Mouse (Mus musculus): Measurements from ENCODE around the gene Nfe2.

Nfe2 gene

DNA sequence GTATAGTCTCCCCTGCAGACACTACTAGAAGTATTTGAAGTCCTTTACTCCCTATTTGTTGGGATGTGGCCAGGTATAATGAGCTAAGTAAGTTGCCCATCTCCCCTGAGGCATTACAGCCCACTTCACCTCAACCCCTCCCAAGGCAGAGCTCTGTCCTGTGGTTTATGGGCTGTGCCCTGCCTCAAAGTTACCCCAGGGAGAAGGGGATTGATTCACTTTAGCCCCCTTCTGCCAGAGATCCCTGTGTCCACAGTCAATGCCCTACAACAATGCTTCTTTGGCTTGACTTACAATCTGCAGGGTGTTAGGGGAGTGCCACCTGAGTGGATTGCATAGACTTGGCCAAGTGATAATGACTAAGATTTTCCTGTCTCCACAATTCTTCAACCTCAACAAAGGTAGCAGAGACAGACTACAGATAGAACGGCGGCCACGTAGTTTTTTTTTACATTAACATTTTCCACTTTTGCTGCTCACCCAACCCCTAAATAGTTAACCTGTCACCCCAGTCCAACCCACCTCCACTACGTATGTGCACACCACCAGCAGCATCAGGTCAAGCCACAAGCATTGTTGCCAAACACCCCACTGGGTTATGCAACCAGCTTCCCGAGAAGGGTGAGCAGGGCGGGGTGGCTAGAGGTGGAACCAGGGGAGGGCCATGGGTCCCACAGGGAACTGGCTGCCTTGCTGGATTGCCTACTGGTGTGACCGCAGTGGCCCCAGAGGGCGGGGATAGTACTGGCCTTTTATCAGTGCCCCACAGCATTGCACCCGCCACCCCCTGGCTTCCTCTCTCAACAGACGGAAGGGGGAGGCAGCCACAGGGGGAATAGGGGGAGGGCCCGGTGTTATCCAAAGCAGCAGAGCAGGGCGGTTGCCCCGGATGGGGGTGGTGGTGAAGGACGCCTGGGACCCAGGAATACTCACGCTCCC lies at the start of gene Nfe2:
Gene Nfe2 (minus strand): TSS at position 614 of the 939 bp plus-strand sequence.
- peak; percentile 44 for DNase-seq (ENCODE audit: low read depth, low spot score)

DNA sequence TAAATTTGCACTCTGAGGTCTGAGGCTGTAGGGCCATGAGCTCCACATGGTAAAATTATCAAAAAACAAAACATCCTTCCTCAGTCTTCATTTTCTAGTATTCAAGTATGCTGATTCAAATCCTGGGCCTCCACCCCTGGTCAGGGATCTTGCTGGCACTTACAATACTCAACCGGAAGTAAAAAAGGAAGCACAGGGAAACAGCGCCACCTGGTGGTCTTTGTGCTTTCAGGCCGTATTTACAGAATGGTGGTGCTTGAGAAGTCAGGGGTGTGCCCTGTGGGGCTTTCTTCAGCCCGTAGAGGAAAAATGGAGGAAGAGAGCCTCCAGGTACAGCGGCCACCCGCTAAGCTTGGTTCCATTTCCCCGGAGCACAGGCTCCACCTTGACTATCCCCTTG lies 48.9 kb upstream of the Nfe2 start:
- DNase-seq (ENCODE audit: low read depth, low spot score): peak; percentile 98

DNA sequence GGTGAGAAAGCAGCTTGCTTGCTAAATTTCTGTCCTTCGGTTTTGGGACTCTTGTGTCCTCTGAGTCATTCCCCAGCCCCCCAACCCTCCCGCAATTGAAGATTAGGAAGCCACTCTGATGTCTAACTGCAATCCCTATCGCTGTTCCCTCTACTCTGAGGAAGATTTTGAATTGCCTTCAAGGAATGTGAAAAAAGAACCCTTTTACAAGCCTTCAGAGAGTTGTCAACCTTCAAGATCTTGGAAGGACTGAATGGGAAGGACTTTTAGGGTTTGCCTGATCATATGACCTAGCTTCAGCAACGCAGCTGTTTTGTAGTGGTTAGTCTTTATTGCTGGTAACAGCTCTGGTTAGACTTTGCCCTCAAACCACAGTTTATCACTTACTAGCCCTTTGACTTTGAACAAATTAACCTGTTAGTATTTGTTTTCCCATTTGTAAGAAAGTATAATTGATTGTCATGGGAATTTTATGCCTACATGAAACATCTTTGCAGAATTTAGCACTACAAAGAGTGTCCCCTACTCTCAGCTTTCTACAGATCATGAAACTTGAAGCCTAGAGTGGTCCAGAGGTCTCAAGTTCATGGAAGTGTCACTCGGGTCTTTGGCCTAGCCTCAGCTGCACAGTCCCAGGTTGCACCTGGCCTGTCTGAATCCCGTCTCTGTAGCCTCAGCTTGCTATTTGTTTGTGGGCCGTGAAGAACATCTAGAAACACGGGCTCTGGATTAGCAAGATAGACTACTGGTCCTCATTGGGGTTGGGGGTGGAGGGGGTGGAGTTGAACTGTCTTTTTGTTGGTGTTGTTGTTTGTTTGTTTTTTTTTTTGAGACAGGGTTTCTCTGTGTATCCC lies 47.8 kb upstream of the Nfe2 start:
- peak; percentile 72 for DNase-seq (ENCODE audit: low read depth, low spot score)

DNA sequence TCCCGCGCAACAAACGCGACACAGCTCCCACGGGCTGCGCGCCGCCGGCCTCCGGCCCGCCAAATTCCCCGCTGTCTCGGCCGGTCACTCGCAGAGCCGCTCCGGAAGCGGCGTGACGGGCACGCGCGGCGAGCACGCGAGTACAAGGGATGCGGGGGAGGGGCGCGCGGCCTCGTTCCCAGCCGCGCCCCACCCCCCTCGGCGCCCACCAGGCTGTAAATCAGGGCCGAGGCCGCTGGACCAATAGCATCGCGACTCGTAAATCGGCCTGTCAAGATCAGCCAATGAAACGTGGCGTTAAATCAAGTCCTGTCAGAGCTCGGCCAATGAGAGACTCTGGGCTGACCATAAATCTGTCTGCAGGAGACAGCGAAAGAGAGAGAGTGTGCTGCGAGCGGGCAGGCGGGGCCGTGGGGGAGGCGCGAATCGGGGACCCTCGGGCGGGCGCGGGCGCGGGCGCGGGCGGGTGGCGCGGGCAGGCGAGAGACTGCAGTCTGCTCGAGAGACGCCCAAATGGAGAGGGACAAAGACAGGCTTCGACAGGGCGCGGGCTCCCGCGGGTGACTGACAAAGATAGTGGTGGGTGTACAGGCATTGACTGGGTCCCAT lies 47.0 kb upstream of the Nfe2 start:
- peak; percentile 100 for DNase-seq (ENCODE audit: low read depth, low spot score)

DNA sequence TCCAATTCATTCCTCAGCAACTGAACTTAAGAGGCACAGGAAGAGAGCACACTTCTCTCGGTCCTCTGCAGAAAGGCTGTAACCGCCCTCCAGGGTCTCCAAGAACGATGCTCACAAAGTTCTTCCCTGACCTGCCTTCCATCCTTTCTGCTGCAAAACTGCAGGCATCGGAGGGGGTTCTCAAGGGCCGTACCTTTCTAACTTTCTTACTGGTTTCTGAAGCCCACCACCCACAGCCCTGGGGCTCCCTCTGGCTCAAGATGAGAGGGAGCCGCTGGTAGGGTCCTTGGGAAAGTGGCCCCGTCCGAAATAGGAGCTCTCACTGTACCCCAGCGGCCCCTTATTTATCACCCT lies 46.4 kb upstream of the Nfe2 start:
- DNase-seq (ENCODE audit: low read depth, low spot score): no peak

DNA sequence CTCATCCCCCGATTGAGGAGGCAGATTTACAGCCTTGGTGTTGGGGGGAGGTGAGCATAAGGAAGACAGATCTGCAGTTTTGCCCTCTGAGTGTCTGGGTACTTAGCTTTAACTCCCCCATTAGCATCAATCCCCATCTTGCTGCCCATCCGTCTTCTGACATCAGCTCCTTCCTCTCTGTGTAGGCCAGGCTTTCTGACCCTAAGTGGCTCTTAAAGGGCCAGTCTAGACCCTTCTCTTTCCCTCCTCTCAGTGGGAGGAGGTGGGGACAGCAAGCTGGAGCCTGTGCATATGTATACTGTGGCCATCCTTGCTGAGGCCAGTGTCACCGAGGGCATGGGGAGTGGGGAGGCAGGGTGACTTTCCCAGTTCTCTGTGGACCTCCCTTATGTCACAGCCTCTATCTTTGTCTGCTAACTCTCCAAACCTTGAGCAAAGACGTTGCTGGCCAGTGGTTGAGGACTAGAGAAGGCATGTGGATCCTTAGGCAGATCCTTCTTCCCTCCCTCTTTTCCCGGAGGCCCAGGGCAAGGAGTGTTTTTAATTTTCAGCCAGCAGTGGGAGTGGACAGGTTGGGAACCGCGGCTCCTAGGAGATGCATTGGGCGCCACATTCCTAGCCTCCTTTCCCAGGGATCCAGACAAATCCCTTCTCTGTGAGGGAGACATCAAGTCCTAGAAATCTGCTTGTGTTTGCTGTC lies 45.9 kb upstream of the Nfe2 start:
- DNase-seq (ENCODE audit: low read depth, low spot score): peak; percentile 87

DNA sequence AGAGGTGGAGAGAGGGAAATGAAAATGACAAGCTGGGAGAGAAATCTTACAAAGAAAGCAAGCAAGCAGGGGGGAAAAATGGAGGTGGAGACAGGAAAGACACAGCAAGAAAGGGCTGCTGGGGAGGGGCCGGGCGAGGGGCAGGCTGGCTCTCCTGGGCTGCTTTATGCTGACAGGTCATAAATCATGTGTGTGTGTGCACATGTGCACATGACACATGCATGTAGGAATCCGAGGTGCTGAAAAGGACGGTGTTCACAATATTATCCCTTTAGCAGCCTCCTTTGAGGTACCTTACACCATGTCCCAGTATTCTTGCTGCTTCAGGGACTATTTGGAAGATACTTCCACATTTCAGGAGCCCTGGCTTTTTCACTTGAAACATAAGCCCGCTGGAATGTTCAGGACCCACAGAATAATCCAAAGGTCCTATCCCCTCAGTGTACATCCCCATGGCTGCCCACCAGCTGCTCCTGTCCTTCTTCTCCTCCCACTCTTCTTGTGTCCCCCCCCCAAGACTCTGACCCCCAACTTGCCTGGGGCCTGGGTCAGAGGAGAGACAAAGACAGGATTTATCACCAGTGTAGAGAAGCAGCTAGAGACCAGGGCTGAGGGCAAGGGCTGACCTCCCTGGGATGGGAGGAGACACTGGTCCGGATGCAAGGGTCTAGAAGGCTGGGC lies 44.3 kb upstream of the Nfe2 start:
- DNase-seq (ENCODE audit: low read depth, low spot score): peak; percentile 66

DNA sequence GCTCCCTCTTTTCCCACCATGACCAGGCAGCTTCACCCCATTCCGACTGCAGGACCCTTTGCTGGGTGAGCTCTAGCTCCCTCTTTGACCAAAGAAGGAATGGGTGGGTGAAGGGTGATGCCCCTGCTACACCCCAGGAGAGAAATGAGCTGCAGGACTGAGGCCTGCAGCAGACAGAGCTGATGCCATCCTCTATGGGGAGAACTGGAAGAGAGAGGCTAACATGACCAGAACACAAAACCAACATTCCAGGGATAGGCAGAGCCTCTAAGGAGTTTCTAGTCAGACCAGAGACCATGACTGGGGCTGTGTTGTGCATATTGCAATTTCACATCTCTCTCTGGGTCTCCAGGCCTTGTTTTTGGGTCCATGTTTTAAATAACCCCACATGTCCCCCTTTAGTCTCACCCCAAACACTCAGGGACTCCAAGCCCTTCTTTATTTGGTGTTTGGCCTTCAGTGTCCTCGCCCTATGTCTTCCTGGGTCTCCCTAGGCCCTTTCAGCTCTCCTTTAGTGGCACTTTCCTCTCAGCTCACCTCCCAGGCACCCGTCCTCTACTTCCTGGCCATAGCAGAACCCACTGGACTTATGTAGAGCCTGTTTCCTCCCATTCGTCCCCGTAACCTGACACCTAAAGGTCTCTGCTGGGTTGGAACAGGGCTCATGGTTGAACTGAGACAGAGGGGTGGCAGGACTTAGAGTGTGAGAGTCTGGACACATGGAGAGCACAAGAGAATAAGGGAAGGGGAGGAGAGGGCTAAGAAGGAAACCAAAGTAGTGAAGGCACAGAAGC lies 43.5 kb upstream of the Nfe2 start:
- peak; percentile 78 for DNase-seq (ENCODE audit: low read depth, low spot score)

DNA sequence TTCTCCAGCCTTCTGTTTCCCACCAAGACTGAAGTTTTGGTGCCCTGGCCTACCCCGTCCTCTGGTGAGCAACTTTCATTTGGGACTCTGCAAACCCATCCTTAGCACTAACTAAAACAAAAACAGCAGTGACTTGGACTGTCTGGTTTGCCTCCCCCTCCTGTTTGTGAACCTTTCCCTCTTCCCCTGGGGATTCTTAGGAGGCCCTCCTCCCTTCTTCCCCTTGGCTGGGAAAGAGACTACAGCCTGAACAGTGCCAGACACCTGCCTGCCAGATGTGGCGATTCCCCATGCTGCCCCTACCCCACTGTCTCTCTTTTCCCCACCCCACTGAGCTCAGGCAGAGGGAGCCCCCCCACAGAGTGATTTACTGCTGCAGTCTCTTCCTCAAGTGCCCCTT lies 42.8 kb upstream of the Nfe2 start:
- DNase-seq (ENCODE audit: low read depth, low spot score): peak; percentile 93

DNA sequence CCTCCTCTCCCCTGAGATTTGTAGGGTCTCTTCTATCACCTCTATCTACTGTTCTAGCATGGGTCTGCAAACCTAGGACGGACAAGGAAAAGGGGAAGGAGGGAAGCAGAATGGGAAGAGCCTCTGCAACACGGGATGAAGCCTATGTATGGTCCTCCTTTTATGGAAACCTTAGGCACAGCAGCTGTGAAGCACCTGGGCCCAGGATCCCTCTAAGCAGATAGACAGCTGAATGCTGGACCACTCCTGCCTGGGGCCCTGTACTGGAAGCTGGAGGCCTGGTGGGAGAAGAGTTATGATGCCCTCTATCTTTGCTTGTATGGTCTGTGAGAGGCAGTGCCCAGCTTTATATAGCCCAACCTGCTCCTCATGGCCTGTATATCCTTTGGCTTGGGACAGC lies 42.4 kb upstream of the Nfe2 start:
- DNase-seq (ENCODE audit: low read depth, low spot score): peak; percentile 47

DNA sequence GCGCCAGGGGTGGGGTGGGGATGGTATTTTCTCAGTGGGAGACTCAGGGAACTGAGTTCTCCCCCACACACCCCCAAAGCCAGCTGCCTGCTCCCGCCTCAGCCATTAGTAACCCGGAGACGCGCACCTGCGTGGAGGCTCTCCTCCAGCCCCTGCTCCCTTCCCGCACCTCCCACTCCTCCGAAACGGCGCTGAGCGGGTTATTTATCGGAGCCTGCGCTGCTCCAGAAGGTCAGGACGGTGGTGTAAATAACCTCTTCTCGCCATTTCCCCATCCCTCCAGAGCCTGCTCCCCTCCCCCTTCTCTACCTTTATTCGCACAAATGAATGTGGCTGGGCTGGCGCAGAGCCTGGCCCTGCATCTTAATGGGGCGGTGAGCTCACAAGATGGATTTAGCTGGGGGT lies 41.9 kb upstream of the Nfe2 start:
- DNase-seq (ENCODE audit: low read depth, low spot score): no peak

DNA sequence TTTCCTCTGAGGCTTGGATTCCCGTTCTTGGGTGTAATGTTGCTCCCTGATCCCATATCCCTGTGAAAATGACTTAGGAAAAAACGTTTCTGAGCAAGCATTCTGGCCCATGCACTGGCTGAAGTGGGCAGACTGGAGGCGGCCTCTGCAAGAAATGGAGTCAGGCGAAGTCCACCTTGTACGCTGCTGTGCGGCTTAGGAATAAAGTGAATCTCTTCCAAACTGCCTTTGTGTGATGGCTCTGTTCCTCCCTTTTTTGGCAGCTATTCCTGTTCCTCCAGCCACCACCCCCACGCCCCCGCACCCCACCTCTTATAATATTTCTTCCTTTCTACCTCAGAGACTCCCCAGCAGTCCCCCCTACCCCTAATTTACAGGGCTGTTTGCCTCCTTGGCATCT lies 41.4 kb upstream of the Nfe2 start:
- DNase-seq (ENCODE audit: low read depth, low spot score): no peak

DNA sequence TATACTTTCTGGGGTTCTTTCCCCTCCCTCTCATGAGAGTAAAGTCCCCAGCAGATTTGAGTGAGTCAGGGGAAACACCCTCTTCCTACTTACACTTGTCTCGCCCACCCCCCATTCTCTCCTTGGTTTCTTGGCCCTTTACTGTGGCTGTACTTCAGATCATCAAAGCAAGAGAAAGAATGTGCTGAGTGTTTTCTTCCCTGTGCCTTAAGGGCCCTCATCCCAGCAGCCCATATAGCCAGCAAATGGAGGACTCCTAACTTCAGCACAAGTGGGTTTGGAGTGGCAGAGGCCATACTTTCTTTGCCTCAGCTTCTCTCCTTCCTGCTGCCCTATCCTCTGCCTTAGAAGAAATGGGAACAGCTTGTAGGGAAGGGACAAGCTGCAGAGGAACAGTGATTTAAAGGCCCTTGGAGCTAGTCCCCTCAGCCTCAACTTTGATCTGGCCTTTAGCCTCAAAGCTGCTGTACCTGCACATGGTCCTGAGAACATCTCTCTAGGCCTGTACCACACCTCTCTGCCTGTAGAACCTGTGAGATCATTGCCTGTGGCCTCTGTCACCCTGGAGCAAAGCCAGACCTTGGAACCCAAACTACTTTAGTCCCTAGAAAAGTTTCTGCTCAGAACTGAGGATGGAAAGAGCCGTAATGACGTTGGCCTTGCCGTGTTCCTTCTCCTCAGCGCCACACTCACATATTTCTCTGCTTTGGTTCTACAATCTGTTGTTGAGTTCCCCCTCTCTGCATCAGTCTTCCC lies 40.8 kb upstream of the Nfe2 start:
- no peak for DNase-seq (ENCODE audit: low read depth, low spot score)

DNA sequence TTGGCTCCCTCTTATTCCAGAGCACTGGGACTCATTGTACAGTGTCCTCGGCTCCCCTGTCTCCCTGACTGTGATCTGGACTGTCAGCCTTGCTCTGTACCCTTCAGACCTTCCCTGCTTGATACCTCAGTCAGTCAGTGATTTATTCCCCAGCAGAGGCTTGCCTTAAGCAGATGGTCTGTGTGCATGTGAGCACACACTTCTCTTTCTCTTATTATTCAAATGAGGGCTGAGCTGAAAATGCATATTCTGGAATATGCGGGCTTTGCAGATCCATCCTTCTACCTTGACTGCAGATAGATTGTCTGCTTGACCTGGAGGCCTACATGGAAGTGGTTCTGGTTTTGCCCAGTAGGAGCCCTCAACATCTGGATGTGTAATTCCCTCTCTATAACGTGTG lies 39.8 kb upstream of the Nfe2 start:
- DNase-seq (ENCODE audit: low read depth, low spot score): no peak

DNA sequence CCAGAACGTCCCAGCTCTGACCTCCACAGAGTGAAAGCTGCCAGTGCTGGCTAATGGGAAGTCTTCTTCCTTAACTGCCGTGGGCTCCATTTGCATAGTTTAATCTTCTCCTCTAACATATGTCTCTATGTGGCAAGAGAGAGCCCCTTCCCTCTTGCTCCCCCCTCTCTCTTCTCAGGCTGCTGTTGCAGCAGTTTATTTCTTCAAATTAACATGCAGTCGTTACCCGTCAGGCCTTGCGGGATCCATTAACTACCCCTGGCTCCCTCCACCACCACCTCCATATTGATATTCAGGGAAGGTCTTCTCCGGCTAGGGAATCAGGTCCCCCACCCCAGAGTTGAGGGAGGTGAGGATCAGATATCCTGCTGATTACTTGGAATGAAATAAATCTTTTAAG lies 39.1 kb upstream of the Nfe2 start:
- DNase-seq (ENCODE audit: low read depth, low spot score): no peak

DNA sequence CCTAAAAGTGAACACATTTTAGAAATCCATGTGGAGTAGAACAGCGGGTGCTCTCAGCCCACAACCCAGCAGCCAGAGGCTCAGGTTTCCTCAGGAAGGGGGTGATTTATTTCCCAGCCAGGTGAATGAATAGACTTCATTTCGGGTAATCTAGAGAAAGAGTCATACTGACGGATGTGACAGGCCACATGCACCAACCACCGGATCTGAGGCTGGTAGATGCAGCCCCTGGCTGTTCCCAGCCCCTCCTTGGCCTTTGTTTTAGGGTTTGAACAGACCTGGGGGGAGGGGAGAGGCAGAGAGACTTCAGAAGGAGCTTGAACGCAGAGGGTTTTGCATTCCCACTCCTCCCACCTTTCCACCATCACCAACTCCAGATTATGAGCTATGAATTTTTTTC lies 37.6 kb upstream of the Nfe2 start:
- DNase-seq (ENCODE audit: low read depth, low spot score): no peak

DNA sequence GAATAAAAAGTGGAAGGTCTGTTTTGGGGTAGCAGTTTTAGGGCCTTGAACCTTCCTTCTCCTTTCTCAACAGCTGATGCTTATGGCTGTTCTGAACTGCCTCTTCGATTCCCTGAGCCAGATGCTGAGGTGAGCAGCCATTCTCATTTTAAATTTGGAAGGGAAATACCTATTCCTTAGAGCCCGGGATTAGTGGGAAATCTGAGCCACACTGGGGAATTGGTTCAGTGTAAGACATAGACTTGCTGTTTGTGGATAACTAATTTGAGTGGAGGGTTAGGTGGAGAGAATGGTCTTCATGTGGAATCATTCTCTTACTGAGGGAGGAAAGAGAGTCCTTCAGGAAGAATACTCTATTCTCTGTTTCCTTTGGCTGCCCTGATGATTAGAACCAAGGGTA lies 36.4 kb upstream of the Nfe2 start:
- no peak for DNase-seq (ENCODE audit: low read depth, low spot score)

DNA sequence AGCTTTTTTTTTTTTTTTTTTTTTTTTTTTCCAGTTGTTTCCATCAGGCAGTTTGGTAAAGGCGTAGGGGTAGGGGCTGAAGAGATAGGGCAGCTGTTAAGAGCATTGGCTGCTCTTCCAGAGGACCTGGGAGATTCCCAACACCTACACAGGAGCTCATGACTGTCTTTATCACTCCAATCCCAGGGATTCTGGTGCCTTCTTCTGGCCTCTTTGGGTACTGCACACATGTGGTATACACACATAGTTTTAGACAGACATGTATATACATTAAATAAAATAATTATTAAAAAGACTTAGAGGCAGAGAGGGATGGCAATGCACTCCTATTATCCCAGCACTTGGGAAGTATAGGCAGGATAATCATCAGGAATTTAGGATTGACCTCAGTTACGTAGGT lies 35.2 kb upstream of the Nfe2 start:
- DNase-seq (ENCODE audit: low read depth, low spot score): peak; percentile 60

DNA sequence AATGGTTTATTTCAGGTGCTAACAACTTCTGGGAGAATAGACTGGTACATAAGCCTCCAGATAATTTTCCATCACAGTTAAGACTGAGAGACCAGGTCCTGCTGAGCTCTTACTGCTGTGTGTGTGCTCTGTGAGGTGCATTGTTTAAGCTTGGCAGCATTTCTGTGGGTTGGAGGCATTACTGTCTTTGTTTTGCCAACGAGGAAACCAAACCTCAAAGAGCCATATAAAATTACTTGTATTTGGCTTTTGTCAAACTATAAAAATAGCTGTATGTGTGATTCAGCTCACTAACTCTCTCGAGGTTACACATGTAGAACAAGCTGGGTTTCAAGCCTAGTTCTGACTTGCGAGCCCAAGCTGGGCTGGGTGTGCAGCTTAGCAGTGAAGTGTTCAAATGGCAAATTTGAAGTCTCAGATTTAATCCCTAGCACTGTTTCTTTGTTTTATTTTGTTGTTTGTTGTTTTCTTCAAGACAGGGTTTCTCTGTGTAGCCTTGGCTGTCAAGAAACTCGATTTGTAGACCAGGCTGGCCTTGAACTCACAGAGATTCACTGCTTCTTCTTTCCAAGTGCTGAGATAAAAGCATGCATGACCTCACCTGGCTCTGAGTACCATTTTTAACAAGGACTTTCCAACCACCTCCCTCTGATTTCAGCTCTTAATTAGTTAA lies 34.6 kb upstream of the Nfe2 start:
- DNase-seq (ENCODE audit: low read depth, low spot score): peak; percentile 74

All from 3T3-L1 (cell line).